Mouse (Mus musculus): Measurements from ENCODE around the gene Etv6. TPM values are rescaled to one million over a fixed set of nuclear protein-coding genes. Genes with fewer than 3 reads are reported as not detected.

Gene Etv6
- polyA plus RNA-seq, 1 experiment from 2014 or later: 12.6 TPM

GRCm38 (mm10) chr6:134154746-134155145 is 119.2 kb downstream of the Etv6 start:
- Histone ChIP-seq H3K4me2 (ENCODE audit: low read depth, low read length) (no peak overlapping the region), H3K9me3 (ENCODE audit: control insufficient read depth, low read length) (no peaks in the 10 kb centered on the region), H3K4me3 (ENCODE audit: low read length) (no peak overlapping the region), H3K4me1 (replicated peaks; ENCODE audit: control insufficient read depth, insufficient read depth, low read length) (peaks cover 51% of the 10 kb centered on the region), H3K27ac (ENCODE audit: low read length) (no peak overlapping the region), H3K36me3 (ENCODE audit: control insufficient read depth, insufficient read depth, low read length) (no peaks in the 10 kb centered on the region), H3K9ac (ENCODE audit: low read length) (no peak overlapping the region), H3K27me3 (ENCODE audit: control insufficient read depth, insufficient read depth, low read depth, low read length) (no peaks in the 10 kb centered on the region)
- 91% methylated on average over 8 of the region's 8 CpGs for WGBS
- no peak for ATAC-seq (ENCODE audit: low read depth)

- H3K9me3 ChIP-seq (ENCODE audit: control insufficient read depth, low read length): no peaks in the 10 kb centered on the region
- H3K4me1 ChIP-seq (replicated peaks; ENCODE audit: control insufficient read depth, insufficient read depth, low read length): peaks cover 39% of the 10 kb centered on the region
- no peak overlapping the region for H3K4me2 ChIP-seq (ENCODE audit: low read depth, low read length)
- H3K4me3 ChIP-seq (ENCODE audit: low read length): no peak overlapping the region
- no peak for ATAC-seq (ENCODE audit: low read depth)
- no peak overlapping the region for H3K9ac ChIP-seq (ENCODE audit: low read length)
- H3K36me3 ChIP-seq (ENCODE audit: control insufficient read depth, insufficient read depth, low read length): no peaks in the 10 kb centered on the region
- H3K27ac ChIP-seq (ENCODE audit: low read length): no peak overlapping the region
- 39% methylated on average over 8 of the region's 8 CpGs for WGBS
- no peaks in the 10 kb centered on the region for H3K27me3 ChIP-seq (ENCODE audit: control insufficient read depth, insufficient read depth, low read depth, low read length)
These were observed 120.6 kb downstream of the Etv6 start for GRCm38 (mm10) chr6:134155900-134156623.

GRCm38 (mm10) chr6:134157533-134158115 is 122.1 kb downstream of the Etv6 start:
- Histone ChIP-seq H3K9me3 (ENCODE audit: control insufficient read depth, low read length) (no peaks in the 10 kb centered on the region), H3K27me3 (ENCODE audit: control insufficient read depth, insufficient read depth, low read depth, low read length) (no peaks in the 10 kb centered on the region), H3K4me1 (replicated peaks; ENCODE audit: control insufficient read depth, insufficient read depth, low read length) (peaks cover 28% of the 10 kb centered on the region), H3K36me3 (ENCODE audit: control insufficient read depth, insufficient read depth, low read length) (no peaks in the 10 kb centered on the region), H3K9ac (ENCODE audit: low read length) (no peak overlapping the region), H3K4me2 (ENCODE audit: low read depth, low read length) (no peak overlapping the region), H3K4me3 (ENCODE audit: low read length) (no peak overlapping the region), H3K27ac (ENCODE audit: low read length) (no peak overlapping the region)
- ATAC-seq (ENCODE audit: low read depth): no peak
- 52% methylated on average over 6 of the region's 6 CpGs for WGBS

GRCm38 (mm10) chr6:134158201-134158600 is 122.7 kb downstream of the Etv6 start:
- no peak overlapping the region for H3K9ac ChIP-seq (ENCODE audit: low read length)
- no peak for ATAC-seq (ENCODE audit: low read depth)
- H3K27ac ChIP-seq (ENCODE audit: low read length): no peak overlapping the region
- WGBS: 52% methylated on average over 2 of the region's 2 CpGs
- peaks cover 26% of the 10 kb centered on the region for H3K4me1 ChIP-seq (replicated peaks; ENCODE audit: control insufficient read depth, insufficient read depth, low read length)
- H3K4me3 ChIP-seq (ENCODE audit: low read length): no peak overlapping the region
- H3K36me3 ChIP-seq (ENCODE audit: control insufficient read depth, insufficient read depth, low read length): no peaks in the 10 kb centered on the region
- H3K4me2 ChIP-seq (ENCODE audit: low read depth, low read length): no peak overlapping the region
- H3K27me3 ChIP-seq (ENCODE audit: control insufficient read depth, insufficient read depth, low read depth, low read length): no peaks in the 10 kb centered on the region
- no peaks in the 10 kb centered on the region for H3K9me3 ChIP-seq (ENCODE audit: control insufficient read depth, low read length)

- Histone ChIP-seq H3K27me3 (ENCODE audit: control insufficient read depth, insufficient read depth, low read depth, low read length) (no peaks in the 10 kb centered on the region), H3K27ac (ENCODE audit: low read length) (no peak overlapping the region), H3K36me3 (ENCODE audit: control insufficient read depth, insufficient read depth, low read length) (no peaks in the 10 kb centered on the region), H3K4me2 (ENCODE audit: low read depth, low read length) (no peak overlapping the region), H3K4me1 (replicated peaks; ENCODE audit: control insufficient read depth, insufficient read depth, low read length) (peaks cover 25% of the 10 kb centered on the region), H3K9ac (ENCODE audit: low read length) (no peak overlapping the region), H3K4me3 (ENCODE audit: low read length) (no peak overlapping the region), H3K9me3 (ENCODE audit: control insufficient read depth, low read length) (no peaks in the 10 kb centered on the region)
- 76% methylated on average over 4 of the region's 4 CpGs for WGBS
- no peak for ATAC-seq (ENCODE audit: low read depth)
These were observed 124.2 kb downstream of the Etv6 start for GRCm38 (mm10) chr6:134159672-134160071.

- Histone ChIP-seq H3K27ac (ENCODE audit: low read length) (no peak overlapping the region), H3K36me3 (ENCODE audit: control insufficient read depth, insufficient read depth, low read length) (no peaks in the 10 kb centered on the region), H3K4me1 (replicated peaks; ENCODE audit: control insufficient read depth, insufficient read depth, low read length) (peaks cover 25% of the 10 kb centered on the region), H3K4me3 (ENCODE audit: low read length) (no peak overlapping the region), H3K27me3 (ENCODE audit: control insufficient read depth, insufficient read depth, low read depth, low read length) (no peaks in the 10 kb centered on the region), H3K4me2 (ENCODE audit: low read depth, low read length) (no peak overlapping the region), H3K9ac (ENCODE audit: low read length) (no peak overlapping the region), H3K9me3 (ENCODE audit: control insufficient read depth, low read length) (no peaks in the 10 kb centered on the region)
- 46% methylated on average over 13 of the region's 13 CpGs for WGBS
- no peak; the same call in 1 of the 2 replicates for ATAC-seq (ENCODE audit: low read depth)
These were observed 125.5 kb downstream of the Etv6 start for GRCm38 (mm10) chr6:134161040-134161439.

- H3K4me2 ChIP-seq (ENCODE audit: low read depth, low read length): no peak overlapping the region
- no peaks in the 10 kb centered on the region for H3K36me3 ChIP-seq (ENCODE audit: control insufficient read depth, insufficient read depth, low read length)
- WGBS: 51% methylated on average over 1 of the region's 1 CpGs
- ATAC-seq (ENCODE audit: low read depth): peak; percentile 66
- H3K27ac ChIP-seq (ENCODE audit: low read length): no peak overlapping the region
- H3K9ac ChIP-seq (ENCODE audit: low read length): no peak overlapping the region
- H3K27me3 ChIP-seq (ENCODE audit: control insufficient read depth, insufficient read depth, low read depth, low read length): no peaks in the 10 kb centered on the region
- H3K4me3 ChIP-seq (ENCODE audit: low read length): no peak overlapping the region
- no peaks in the 10 kb centered on the region for H3K9me3 ChIP-seq (ENCODE audit: control insufficient read depth, low read length)
- H3K4me1 ChIP-seq (replicated peaks; ENCODE audit: control insufficient read depth, insufficient read depth, low read length): peaks cover 13% of the 10 kb centered on the region
These were observed 127.8 kb downstream of the Etv6 start for GRCm38 (mm10) chr6:134163346-134163745.

GRCm38 (mm10) chr6:134164356-134164755 is 128.9 kb downstream of the Etv6 start:
- Histone ChIP-seq H3K36me3 (ENCODE audit: control insufficient read depth, insufficient read depth, low read length) (no peaks in the 10 kb centered on the region), H3K9me3 (ENCODE audit: control insufficient read depth, low read length) (no peaks in the 10 kb centered on the region), H3K27me3 (ENCODE audit: control insufficient read depth, insufficient read depth, low read depth, low read length) (no peaks in the 10 kb centered on the region), H3K9ac (ENCODE audit: low read length) (no peak overlapping the region), H3K4me3 (ENCODE audit: low read length) (no peak overlapping the region), H3K27ac (ENCODE audit: low read length) (no peak overlapping the region), H3K4me1 (replicated peaks; ENCODE audit: control insufficient read depth, insufficient read depth, low read length) (peaks cover 11% of the 10 kb centered on the region), H3K4me2 (ENCODE audit: low read depth, low read length) (no peak overlapping the region)
- 61% methylated on average over 8 of the region's 8 CpGs for WGBS
- no peak for ATAC-seq (ENCODE audit: low read depth)

- Histone ChIP-seq H3K4me2 (ENCODE audit: low read depth, low read length) (no peak overlapping the region), H3K27ac (ENCODE audit: low read length) (no peak overlapping the region; the same call in 1 of the 2 replicates), H3K4me1 (replicated peaks; ENCODE audit: control insufficient read depth, insufficient read depth, low read length) (peaks cover 12% of the 10 kb centered on the region), H3K9me3 (ENCODE audit: control insufficient read depth, low read length) (no peaks in the 10 kb centered on the region), H3K9ac (ENCODE audit: low read length) (no peak overlapping the region), H3K27me3 (ENCODE audit: control insufficient read depth, insufficient read depth, low read depth, low read length) (no peaks in the 10 kb centered on the region), H3K36me3 (ENCODE audit: control insufficient read depth, insufficient read depth, low read length) (no peaks in the 10 kb centered on the region), H3K4me3 (ENCODE audit: low read length) (no peak overlapping the region)
- no peak for ATAC-seq (ENCODE audit: low read depth)
- WGBS: 51% methylated on average over 8 of the region's 8 CpGs
These were observed 129.5 kb downstream of the Etv6 start for GRCm38 (mm10) chr6:134165012-134165411.
